Mouse (Mus musculus): ENCODE results near the gene Mpp2.

Mpp2 gene

DNA sequence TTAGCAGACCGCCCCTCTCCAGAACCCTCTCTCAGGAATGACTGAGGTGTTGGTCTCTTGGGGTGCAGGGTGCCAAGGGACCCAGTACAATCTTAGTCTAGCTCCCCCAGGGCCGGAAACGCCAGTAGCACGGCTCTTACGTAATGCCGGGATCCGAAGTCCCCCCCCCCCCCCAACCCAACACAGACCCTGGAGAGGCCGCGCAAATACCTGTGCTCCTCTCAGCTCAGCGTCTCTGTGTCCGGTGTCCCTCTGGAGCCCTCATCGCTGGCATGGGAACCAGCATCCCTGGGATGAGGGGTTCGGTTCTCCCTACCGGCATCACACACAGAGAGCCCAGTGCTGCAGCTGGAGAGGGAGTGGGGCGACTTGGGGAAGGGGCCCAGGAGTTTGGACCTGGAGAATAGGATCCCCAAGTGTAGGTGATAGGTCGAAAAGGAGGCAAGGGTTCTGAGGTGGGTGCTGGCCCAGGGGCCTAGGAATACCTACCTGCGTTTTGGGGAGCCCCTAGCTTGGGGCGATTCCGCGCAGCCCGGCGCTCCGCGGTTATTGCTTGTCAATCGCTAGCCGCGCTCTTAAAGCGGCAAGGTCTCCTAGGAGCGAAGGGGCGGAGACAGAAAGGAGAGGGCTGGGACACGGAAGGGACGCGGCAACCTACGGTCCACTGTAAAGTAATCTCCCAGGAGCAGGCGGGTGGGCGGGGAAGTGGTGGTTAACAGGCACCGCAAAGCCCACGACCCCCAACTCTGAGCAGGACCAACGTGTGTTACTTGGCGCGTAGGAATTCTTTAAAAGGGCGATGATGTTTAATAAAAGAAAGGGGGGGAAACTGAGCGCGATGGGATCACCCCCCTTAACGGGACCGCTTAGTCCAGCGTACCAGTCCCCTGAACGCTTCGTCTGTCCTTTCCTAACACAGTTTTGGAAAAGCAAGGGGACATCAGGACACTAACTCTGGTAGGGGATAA is at the start of gene Mpp2:
Gene Mpp2, minus strand, starts transcription at position 585 of the 968 bp plus-strand sequence.
- DNase-seq (ENCODE audit: low spot score): peak; percentile 79

DNA sequence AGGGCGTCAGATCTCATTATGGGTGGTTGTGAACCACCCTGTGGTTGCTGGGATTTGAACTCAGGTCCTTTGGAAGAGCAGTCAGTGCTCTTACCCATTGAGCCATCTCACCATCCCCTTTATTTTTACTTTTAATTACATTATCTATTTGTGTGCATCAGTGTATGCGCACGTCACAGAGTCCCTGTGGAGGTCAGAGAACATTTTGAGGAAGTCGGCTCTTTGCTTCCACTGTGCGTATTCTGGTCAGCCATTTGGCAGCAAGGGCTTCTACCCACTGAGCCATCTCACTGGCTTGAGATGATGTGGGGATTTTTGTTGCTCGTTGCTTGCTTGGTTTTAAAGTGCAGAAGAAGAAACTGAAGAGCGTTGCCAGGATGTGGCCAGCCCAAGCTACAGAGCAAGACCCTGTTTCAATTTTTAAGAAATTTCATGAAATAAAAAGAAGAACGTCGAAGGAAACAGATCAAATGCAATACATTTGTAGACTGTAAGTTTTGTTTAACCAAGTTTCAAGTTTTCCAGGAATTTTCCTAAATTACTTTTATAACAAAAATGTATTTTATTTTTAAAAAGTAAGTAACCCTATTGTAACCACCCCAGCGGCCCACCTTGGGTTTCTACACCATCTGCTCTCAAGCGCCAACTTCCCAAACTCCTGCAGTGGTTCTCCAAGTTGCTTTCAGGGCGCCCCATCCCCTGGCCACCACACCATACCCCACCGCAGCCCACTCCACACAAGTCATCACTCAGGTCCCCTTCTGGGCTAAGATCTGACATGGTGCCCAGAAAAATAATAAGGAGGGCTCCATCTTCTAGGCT is 49.5 kb upstream of the Mpp2 start:
- DNase-seq (ENCODE audit: low spot score): no peak

DNA sequence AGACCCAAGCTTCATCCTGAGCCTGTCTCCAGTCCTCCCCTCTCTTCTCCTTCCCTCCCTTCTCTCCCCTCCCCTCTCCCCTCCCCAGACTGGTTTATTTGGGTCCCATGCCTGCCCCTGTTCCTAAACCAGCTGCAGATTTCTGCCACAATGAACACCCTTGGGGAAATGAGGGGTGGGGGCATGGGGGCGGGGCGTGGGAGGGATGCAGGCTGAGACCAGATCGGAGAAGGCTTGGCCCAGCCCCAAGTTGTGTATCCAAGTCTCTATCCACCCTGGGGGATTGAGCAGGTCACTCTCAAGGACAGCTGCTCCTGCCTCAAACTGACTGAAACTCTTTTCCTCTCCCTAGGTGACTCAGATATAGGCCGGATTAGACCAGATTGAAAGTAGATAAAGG is 46.2 kb upstream of the Mpp2 start:
- DNase-seq (ENCODE audit: low spot score): no peak

DNA sequence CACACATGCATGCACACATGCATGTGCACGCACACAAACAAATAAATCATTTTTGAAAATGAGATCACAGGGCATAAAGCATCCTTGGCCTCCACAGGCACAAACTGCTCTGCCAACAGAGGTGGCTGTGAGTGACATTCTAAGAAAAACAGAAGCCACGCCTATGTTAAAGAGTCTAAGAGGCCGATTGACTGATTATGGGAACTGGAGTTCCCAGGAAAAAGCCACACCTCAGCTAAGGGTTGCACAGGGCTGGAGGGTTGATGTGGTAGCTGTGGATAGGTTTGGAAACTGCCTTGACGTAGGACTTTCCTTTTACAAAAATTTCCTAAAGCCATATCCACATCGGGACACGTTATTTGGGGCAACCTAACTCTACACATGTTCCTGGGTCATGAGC is 29.1 kb upstream of the Mpp2 start:
- DNase-seq (ENCODE audit: low spot score): no peak

DNA sequence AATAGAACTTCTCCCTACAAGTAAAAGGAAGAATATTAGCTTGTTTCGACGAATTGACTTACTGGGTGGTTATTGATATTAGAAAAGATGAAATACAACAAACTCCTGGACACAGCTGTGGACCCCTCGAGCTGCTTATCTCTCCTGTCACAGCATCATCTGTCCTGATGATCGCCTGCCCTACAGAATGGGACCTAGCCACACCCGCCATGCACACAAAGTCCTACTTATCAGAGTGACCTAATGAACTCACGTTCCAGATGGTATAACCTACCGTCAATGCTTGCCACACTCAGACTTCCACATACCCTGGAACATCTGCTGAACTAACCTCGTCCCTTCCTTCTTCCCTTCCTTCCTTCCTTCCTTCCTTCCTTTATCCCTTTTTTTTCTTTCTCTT is 27.9 kb upstream of the Mpp2 start:
- DNase-seq (ENCODE audit: low spot score): no peak

DNA sequence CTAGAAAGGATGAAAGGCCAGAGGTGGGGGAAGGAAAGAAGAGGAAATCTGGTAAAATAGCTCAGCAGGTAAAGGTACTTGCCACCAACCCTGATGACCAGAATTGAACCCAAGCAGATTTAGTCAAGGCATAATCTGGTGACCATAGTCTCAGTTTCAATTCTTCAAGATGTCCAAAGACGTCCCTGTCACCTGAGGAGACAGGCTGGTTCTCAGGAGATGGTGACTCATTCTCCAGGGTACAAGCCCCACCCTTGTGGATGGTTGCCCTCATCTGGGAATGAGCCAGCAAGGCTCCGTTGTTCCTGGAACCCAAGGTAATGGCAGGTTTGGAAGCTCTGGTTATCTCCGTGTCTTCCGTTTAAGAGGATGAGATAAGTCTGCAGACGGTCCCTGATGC is 23.3 kb upstream of the Mpp2 start:
- no peak for DNase-seq (ENCODE audit: low spot score)

DNA sequence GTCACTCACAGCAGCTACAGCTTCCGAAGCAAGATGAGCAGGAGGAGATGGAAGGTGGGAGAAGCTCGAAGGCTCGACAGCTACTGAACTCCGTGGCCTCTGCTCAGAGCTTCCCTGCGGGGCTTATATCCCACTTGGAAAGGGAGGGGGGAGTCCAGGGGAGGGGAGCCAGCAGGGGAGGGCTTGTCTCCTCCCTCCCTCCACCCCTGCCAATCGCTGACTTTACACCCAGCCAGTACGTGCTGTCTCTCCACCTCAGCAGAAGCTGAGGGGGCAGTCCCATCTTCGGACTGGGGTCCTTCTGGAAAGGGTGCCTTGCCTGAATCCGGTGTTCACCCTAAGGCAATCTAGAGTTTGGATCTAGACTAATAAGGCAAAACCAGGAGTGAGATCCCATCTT is 19.4 kb upstream of the Mpp2 start, which contains the start of gene Pyy:
Gene Pyy, minus strand, starts transcription at position 101 of the 400 bp plus-strand sequence.
- DNase-seq (ENCODE audit: low spot score): no peak

DNA sequence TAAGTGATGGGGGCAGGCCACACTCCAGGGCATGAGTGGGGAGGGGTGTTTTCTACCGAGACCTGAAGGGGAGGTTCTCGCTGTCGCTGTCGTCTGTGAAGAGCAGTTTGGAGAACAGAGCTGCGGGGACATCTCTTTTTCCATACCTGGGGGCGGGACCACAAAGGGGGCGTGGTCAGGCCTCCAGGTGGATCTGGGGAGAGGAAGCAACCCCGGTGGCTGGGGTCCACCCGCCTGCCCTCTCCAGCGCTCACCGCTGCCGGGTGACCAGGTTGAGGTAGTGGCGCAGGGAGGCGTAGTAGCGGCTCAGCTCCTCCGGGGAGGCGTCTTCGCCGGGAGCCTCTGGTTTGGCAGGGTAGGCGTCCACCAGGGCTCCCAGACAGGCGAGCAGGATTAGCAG is 18.6 kb upstream of the Mpp2 start:
- DNase-seq (ENCODE audit: low spot score): no peak

DNA sequence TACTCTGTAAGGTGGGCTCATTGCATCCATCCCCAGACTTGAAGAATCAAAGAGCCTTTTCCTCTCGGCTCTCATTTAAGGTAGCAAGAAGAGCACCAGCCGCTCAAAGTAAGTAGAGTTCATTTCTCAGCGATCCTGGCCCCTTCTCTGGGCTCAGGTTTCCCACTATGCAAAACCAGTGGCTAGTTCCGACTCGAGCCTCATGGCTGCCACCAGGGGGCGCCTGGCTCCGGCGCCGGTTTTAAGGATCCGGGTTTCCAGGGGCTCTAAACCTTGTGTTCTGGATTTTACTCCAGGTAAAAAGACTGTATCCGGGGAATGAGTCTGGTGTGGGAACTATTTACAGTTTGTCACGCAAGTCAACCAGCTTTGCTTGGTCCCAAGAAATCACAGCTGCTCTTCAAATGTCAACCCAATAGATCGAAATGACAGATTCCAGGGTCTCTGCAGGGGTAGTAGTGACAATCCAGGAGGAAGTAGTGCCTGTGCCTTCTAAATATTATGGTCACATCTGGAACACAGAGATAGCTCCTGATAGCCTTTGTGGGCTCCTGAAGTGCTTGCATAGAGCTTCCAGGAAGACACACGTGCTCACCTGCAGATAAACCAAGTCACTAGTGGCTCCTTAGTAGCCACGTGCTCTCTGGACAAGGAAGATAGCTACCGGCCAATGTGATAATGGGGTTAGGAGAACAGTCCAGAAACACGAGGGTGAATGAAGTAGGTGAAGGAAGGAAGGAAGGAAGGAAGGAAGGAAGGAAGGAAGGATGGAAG is 14.4 kb upstream of the Mpp2 start:
- DNase-seq (ENCODE audit: low spot score): peak; percentile 68

DNA sequence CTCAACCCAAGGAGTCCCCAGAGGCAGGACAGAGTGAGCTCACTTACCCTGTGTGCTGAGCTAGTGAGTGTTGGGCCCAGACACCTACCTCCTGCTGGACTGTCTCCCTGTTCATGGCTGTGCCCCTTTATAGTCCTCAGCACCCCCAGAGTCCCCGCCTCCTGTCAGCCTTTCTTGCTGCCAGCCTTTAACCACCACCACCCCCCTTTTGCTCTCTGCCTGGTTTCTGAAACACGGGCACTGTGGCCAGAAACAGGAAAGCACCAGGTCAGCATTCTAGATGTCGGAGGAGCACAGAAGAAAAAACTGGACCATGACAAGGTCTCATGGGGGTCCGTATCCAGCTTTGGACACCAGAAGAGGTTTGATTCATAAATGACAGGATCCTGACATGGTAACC is 12.9 kb upstream of the Mpp2 start, which contains the start of gene Ppy:
Gene Ppy, minus strand, starts transcription at position 101 of the 400 bp plus-strand sequence.
- no peak for DNase-seq (ENCODE audit: low spot score)

DNA sequence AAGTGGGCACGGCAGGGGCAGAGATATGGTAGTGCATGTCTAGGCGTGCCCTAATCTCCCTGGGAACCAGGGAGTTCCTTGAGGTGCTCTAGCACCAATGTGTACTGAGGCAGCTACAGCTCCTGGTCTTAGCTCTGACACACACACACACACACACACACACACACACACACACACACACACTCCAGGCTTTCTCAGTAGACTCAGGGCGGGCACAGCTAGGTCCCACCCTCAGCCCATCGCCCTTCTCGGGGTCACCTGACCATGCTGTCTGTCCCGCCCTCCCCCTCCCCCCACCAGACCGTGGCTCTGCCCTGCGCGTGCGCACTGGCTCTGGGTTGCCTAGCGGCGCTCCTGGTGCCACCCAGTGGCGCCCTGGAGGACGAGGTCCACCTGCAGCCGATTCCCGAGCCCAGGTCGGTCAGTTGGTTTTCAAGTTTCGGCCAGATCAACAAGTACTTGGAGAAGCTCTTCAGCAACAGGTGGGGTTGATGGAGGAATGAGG is 8.6 kb upstream of the Mpp2 start:
- DNase-seq (ENCODE audit: low spot score): peak; percentile 82

DNA sequence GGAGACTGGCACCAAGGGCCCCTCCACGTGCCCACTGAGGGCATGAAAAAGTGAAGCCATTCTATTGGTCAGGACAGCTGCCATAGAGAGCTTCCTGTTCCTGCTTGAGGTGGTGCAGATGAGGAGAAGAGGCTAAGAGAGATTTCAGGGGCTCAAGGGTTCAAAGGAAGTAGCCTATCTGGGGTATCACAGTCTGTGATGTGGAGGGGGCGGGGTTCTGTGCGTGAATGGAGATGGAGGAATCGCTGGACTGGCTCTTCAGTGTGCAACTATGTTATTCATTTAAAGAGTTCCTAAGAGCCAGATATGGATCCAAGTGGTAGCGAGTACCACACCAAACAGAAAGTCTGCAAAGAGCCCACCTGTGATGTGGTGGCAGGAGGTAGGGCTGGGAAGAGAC is 8.1 kb upstream of the Mpp2 start:
- DNase-seq (ENCODE audit: low spot score): no peak

DNA sequence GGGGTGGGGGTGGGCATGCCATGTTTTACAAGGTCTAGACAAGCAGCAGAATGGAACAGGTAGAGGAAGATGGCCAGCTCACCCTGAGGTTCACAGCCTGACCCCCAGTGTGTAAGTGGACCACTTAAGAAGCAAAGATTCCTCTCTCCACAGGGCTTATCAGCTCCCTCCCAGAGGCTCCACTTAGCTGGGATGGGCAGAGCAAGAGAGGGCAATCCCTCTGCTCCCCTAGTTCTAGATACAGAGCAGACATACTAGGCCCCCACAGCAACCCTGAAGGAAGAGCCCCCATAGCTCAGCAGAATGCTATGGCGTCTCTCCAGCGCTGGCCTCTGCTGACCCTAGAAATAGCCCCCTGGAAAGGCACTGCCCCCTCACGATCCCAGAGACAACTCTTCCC is 7.4 kb upstream of the Mpp2 start:
- no peak for DNase-seq (ENCODE audit: low spot score)

DNA sequence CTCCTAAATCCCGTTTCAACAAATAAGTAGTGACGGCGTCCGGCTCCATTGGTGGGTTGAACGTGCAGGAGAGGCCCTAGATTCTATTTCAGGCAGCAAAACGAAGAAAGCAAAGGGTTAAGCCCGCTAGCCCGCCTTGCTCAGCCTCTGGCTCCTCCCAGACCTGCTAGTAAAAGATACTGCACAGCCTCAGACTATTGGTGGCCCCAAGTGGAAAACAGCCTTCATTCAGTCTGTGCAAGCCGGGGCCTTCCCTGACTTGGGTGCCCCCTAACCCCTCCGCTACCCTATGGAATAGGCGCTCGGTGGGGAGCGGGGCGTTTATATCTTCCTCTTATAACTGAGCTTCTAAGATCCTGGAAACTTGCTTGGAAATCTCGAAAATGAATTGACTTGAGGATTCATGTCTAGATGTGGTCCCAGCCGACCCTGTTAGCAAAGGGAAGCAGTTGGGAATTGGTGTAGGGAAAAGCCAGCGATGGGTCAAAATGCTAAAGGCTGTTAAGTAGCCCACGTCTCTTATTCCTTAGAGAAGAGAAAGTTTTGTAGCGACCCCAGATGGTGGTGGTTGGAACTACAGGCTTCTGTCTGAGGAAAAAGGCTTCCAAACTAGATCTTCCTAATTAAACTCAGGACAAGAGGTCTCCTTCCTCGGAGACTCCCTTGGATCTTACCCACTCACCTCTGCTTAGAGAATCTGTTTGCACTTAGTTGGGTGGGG is 933 bp upstream of the Mpp2 start:
- DNase-seq (ENCODE audit: low spot score): peak; percentile 71

DNA sequence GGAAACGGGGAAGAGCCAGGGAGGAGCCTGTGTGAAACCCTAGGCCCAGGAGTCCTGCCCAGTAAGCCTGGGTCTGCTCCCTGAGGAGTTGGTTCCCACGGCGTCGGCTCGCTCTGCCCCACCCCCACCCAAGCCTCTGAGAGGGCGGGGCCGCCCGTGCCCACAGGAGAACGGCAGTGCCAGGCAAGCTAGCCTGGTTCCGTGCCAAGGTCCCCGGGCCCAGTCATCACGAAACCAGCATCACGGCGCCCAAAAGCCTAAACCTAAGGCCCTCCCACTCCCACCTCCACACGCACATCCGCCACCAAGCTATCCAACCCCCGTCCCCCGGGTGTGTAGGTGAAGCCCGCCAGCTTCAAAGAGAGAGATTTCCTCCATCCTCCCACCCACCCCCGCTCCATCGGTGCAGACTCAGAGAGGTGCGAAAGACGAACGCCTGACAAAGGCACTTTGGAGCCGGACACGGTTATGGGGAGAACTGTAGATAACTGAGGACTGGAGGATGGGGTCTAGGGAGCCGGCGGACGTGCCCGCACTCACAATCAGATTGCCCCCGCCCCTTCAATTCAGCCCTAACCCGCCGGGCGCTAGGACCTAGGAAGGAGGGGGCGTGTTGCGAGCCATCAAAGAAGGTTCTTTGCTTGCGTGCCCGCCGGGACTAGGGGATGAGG is 1.1 kb downstream of the Mpp2 start:
- DNase-seq (ENCODE audit: low spot score): peak; percentile 73

DNA sequence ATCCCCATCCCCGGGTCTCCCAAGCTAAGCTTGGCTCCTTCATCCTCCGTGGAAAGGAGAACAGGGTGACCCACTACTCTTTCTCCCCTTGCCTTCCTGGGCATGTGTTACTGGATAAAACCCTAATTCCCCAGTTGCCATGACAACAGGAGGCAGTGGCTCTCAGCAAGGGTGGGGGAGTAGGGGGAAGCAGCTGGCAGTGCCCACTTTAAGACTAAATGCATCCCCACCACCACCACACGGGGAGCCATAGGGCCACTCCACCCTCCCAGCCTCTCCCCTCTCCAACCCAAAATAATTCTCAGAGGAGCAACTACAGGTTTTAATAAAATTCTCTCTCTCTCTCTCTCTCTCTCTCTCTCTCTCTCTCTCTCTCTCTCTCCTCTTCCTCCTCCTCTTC is 2.0 kb downstream of the Mpp2 start:
- DNase-seq (ENCODE audit: low spot score): no peak

DNA sequence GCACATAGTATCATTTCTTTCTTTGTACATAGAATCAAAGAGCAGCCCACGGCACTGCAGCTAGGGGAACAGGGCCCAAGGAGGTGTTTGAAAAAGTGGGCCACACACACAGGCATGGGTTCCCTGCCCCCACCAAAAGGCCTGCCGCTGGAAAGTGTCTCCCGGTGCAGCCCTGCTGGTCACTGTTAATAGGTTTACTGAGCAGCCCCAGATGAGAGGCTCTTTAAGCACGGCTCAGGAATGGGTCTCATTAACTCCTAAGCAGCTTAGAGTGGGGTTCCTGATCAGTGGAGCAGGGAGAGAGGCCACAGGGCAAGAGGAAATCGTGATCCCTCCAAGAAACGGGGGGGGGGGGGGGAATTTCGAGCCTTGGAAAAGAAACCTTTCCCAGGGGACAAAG is 4.2 kb downstream of the Mpp2 start:
- no peak for DNase-seq (ENCODE audit: low spot score)

DNA sequence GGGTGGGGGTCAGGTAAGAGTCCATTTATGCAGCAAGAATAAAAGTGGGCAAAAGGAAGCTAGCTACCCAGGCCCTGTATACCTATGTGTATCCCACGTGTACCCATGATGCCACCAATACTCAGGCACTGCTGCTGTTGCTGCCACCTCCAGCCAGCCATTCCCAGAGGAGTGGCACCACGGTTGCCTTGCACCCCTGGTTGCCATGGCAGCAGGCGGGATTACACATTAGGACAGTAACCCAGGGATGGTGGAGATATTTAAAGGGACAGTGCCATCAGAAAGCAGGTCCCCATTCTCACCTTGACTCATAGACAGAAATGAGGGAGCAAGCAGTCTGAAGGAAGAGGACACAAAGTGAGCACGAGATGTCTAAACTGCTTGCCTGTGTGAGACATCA is 5.1 kb downstream of the Mpp2 start:
- DNase-seq (ENCODE audit: low spot score): no peak

DNA sequence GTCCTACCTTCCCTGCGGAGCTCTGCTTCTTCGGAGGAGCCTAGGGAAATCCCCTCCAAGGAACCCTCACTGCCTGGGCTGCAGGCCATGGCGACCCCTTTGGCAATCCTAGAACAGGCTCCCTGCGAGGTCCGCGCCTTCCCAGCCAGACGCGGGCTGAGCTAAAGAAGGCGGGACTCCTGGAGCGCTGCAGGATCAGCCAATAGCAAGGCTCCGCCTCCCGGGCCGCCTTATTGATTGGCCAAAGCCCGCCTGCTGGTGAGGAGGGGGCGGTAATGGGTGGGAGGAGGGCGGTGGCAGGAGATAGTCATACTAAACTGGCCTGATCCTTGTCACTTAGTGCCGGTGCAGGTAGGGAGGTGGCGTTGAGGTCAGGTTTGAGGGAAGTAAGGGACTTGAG is 6.0 kb downstream of the Mpp2 start:
- peak; percentile 77 for DNase-seq (ENCODE audit: low spot score)

DNA sequence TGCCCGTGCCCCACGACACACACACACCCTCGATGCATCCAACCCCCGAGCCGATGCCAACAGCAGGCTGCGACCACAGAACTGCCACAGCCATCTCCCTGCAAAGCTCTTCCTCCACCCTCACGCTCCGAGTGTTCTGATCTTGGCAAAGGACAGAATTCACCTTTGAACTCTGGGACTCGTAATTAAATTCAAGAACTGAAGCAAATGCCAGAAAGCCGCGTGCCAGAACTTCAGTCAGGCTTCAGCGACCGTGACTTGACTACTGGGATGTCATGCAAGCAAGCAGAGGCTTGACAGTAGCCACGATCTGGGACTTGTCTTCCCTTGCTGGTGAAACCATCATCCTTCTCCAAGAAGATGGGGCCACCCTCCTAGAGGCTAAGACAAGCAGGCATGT is 14.6 kb downstream of the Mpp2 start:
- DNase-seq (ENCODE audit: low spot score): no peak

DNA sequence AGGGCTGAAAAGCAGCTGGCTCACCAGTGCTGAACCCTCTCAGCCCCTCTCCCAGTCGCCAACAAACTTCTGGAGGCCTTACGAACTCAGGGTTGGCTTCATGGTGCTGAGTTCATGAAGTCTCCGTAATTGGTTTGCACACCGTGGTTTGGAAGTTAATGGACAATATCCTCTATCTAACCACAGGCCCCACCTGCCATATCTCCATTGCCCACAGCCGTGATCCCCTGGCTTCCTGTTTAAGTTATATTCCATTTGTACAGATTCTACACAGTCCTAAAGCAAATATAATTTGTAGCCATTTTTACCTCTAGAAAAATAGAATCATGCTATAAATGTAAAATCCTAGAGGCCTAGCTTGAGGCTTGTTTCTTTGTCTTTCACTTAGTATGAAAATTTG is 15.6 kb downstream of the Mpp2 start:
- DNase-seq (ENCODE audit: low spot score): no peak
